Mouse (Mus musculus): ENCODE measurements at regions not wholly inside any gene's neighbourhood (a gene's known extent, or its start where the extent isn't known, plus 50 kb on each side); places are given as distances from the start of the nearest gene placed in this dataset.

GRCm38 (mm10) chr13:54888021-54888420 is 61.2 kb upstream of the Unc5a start:
- Histone ChIP-seq H3K9me3 (ENCODE audit: control insufficient read depth, low read length) (no peaks in the 10 kb centered on the region), H3K36me3 (ENCODE audit: control insufficient read depth, insufficient read depth, low read length) (no peaks in the 10 kb centered on the region), H3K9ac (ENCODE audit: low read length) (peak overlapping the region; percentile 67; the same call in 1 of the 2 replicates), H3K27me3 (ENCODE audit: control insufficient read depth, insufficient read depth, low read length) (no peaks in the 10 kb centered on the region), H3K4me2 (peak overlapping the region; percentile 50), H3K27ac (ENCODE audit: low read depth, low read length) (no peak overlapping the region; the same call in 1 of the 2 replicates), H3K4me3 (ENCODE audit: low read depth, low read length) (peak overlapping the region; percentile 25; the same call in 1 of the 2 replicates), H3K4me1 (ENCODE audit: control insufficient read depth, insufficient read depth, low read length) (peaks cover 14% of the 10 kb centered on the region)
- 59% methylated on average over 5 of the region's 5 CpGs for WGBS
- DNase-seq (ENCODE audit: low spot score, missing footprints): no peak
- no peak for ATAC-seq (ENCODE audit: low FRiP score)

GRCm38 (mm10) chr13:54889684-54890399 is 59.4 kb upstream of the Unc5a start:
- H3K36me3 ChIP-seq (ENCODE audit: control insufficient read depth, insufficient read depth, low read length): no peaks in the 10 kb centered on the region
- WGBS: 80% methylated on average over 8 of the region's 8 CpGs
- H3K27ac ChIP-seq (ENCODE audit: low read depth, low read length): no peak overlapping the region
- no peak overlapping the region for H3K9ac ChIP-seq (ENCODE audit: low read length)
- no peak overlapping the region for H3K4me2 ChIP-seq
- peaks cover 14% of the 10 kb centered on the region for H3K4me1 ChIP-seq (ENCODE audit: control insufficient read depth, insufficient read depth, low read length)
- no peaks in the 10 kb centered on the region for H3K27me3 ChIP-seq (ENCODE audit: control insufficient read depth, insufficient read depth, low read length)
- ATAC-seq (ENCODE audit: low FRiP score) (no peak), DNase-seq (ENCODE audit: low spot score, missing footprints) (no peak)
- H3K9me3 ChIP-seq (ENCODE audit: control insufficient read depth, low read length): no peaks in the 10 kb centered on the region
- no peak overlapping the region for H3K4me3 ChIP-seq (ENCODE audit: low read depth, low read length)

GRCm38 (mm10) chr13:54892572-54892971 is 56.6 kb upstream of the Unc5a start:
- no peak overlapping the region for H3K4me3 ChIP-seq (ENCODE audit: low read depth, low read length)
- no peaks in the 10 kb centered on the region for H3K27me3 ChIP-seq (ENCODE audit: control insufficient read depth, insufficient read depth, low read length)
- no peaks in the 10 kb centered on the region for H3K9me3 ChIP-seq (ENCODE audit: control insufficient read depth, low read length)
- H3K27ac ChIP-seq (ENCODE audit: low read depth, low read length): no peak overlapping the region
- WGBS: 35% methylated on average over 1 of the region's 1 CpGs
- no peak overlapping the region for H3K9ac ChIP-seq (ENCODE audit: low read length)
- no peak overlapping the region for H3K4me2 ChIP-seq
- ATAC-seq (ENCODE audit: low FRiP score): no peak
- DNase-seq (ENCODE audit: low spot score, missing footprints): no peak
- peaks cover 8% of the 10 kb centered on the region for H3K4me1 ChIP-seq (ENCODE audit: control insufficient read depth, insufficient read depth, low read length)
- H3K36me3 ChIP-seq (ENCODE audit: control insufficient read depth, insufficient read depth, low read length): no peaks in the 10 kb centered on the region

- H3K36me3 ChIP-seq (ENCODE audit: control insufficient read depth, insufficient read depth, low read length): no peaks in the 10 kb centered on the region
- H3K27me3 ChIP-seq (ENCODE audit: control insufficient read depth, insufficient read depth, low read length): no peaks in the 10 kb centered on the region
- no peak for DNase-seq (ENCODE audit: low spot score, missing footprints)
- no peak overlapping the region for H3K4me3 ChIP-seq (ENCODE audit: low read depth, low read length)
- no peak overlapping the region for H3K9ac ChIP-seq (ENCODE audit: low read length)
- H3K9me3 ChIP-seq (ENCODE audit: control insufficient read depth, low read length): no peaks in the 10 kb centered on the region
- no peak for ATAC-seq (ENCODE audit: low FRiP score)
- WGBS: 40% methylated on average over 7 of the region's 7 CpGs
- no peak overlapping the region for H3K27ac ChIP-seq (ENCODE audit: low read depth, low read length)
- H3K4me1 ChIP-seq (ENCODE audit: control insufficient read depth, insufficient read depth, low read length): no peaks in the 10 kb centered on the region
- no peak overlapping the region for H3K4me2 ChIP-seq
Observed at GRCm38 (mm10) chr13:54893651-54894050, 55.6 kb upstream of the Unc5a start.

- no peak overlapping the region for H3K4me2 ChIP-seq
- no peak overlapping the region for H3K4me3 ChIP-seq (ENCODE audit: low read depth, low read length)
- DNase-seq (ENCODE audit: low spot score, missing footprints): no peak
- H3K9ac ChIP-seq (ENCODE audit: low read length): no peak overlapping the region
- H3K36me3 ChIP-seq (ENCODE audit: control insufficient read depth, insufficient read depth, low read length): no peaks in the 10 kb centered on the region
- no peak for ATAC-seq (ENCODE audit: low FRiP score)
- H3K4me1 ChIP-seq (ENCODE audit: control insufficient read depth, insufficient read depth, low read length): no peaks in the 10 kb centered on the region
- 81% methylated on average over 5 of the region's 5 CpGs for WGBS
- H3K27ac ChIP-seq (ENCODE audit: low read depth, low read length): no peak overlapping the region
- H3K27me3 ChIP-seq (ENCODE audit: control insufficient read depth, insufficient read depth, low read length): no peaks in the 10 kb centered on the region
- H3K9me3 ChIP-seq (ENCODE audit: control insufficient read depth, low read length): no peaks in the 10 kb centered on the region
Observed at GRCm38 (mm10) chr13:54895981-54896380, 53.2 kb upstream of the Unc5a start.
